42 mouse cellular contexts compared by ENCODE assay signal in genomic region chr15:78808980-78809379, GRCm38 (mm10). TPM values are rescaled to one million over a fixed set of nuclear protein-coding genes. Genes with fewer than 3 reads are reported as not detected.
"Had no signal": no experiment of that assay in that cellular context is flagged by ENCODE, and none has a peak within 500 bp of the region (broad histone marks: within the 10 kb centered on the region; RNA-seq: fewer than 3 reads in every experiment).

No protein-coding gene starts in this region.

- DNase-seq: heart, postnatal 10 days; heart, postnatal 14 days; heart, postnatal 36 days; heart, postnatal 4 days; kidney, adult 11 months; kidney, adult 18-20 months; kidney, adult 2 months; kidney, adult 8-10 months; kidney, adult 9 months; kidney, postnatal 10 days; kidney, postnatal 14 days; kidney, postnatal 25 days; kidney, postnatal 36 days; kidney, postnatal 4 days; layer of hippocampus, adult 9-11 months; layer of hippocampus, postnatal 36 days had no signal

- H3K4me1 ChIP-seq: hindbrain, embryonic 12.5 days; hindbrain, embryonic 15.5 days had no signal

- H3K4me3 ChIP-seq: heart, embryonic 12.5 days; heart, embryonic 13.5 days; heart, embryonic 15.5 days; hindbrain, embryonic 10.5 days; hindbrain, embryonic 12.5 days; hindbrain, embryonic 13.5 days; hindbrain, embryonic 15.5 days; intestine, embryonic 15.5 days; kidney, embryonic 15.5 days; layer of hippocampus, adult 2 months; left cerebral cortex, adult 2 months had no signal

- H3K27ac ChIP-seq: heart, embryonic 13.5 days; heart, embryonic 15.5 days; hindbrain, embryonic 10.5 days; hindbrain, embryonic 12.5 days; hindbrain, embryonic 13.5 days; hindbrain, embryonic 14.5 days; hindbrain, embryonic 15.5 days; hindbrain, postnatal 0 days; intestine, embryonic 15.5 days; kidney, embryonic 15.5 days; kidney, postnatal 0 days; layer of hippocampus, adult 2 months; left cerebral cortex, adult 2 months had no signal

RNA-seq across cellular contexts. Expression of gene Card10, which starts 6.1 kb away (rescaled TPM):
- total RNA-seq: hematopoietic stem cell, adult 5-6 weeks had no signal

RNA-seq across cellular contexts. Expression of gene Cdc42ep1, which starts 33.4 kb away (rescaled TPM):
- total RNA-seq: hematopoietic stem cell, adult 5-6 weeks had no signal
- polyA plus RNA-seq: inflammation-experienced regulatory T-cells, adult 6 months had no signal

RNA-seq across cellular contexts. Expression of gene Lgals2, which starts 46.3 kb away (rescaled TPM):
- total RNA-seq: heart, postnatal 4 days; hematopoietic stem cell, adult 5-6 weeks; hindbrain, postnatal 0 days; layer of hippocampus, adult 18-20 months; layer of hippocampus, adult 2 months; layer of hippocampus, adult 8-10 months; layer of hippocampus, postnatal 10 days; layer of hippocampus, postnatal 14 days; layer of hippocampus, postnatal 25 days; layer of hippocampus, postnatal 36 days; left cerebral cortex, adult 18-20 months; left cerebral cortex, adult 2 months; left cerebral cortex, adult 8-10 months had no signal
- polyA plus RNA-seq: heart, embryonic 13.5 days; heart, embryonic 14.5 days; hindbrain, embryonic 10.5 days; hindbrain, embryonic 11.5 days; hindbrain, embryonic 12.5 days; hindbrain, embryonic 13.5 days; hindbrain, embryonic 14.5 days; hindbrain, embryonic 15.5 days; hindbrain, embryonic 16.5 days; hindbrain, postnatal 0 days; inflammation-experienced regulatory T-cells, adult 6 months had no signal
